Mouse (Mus musculus): Measurements from ENCODE around the gene Gm43518.

The Gm43518 gene

GRCm38 (mm10) chr5:123906976-123907630 is 20.1 kb upstream of the Gm43518 start, which contains the start of gene Denr:
Gene Denr (plus strand): TSS chr5:123907175.
- peak; percentile 99 for DNase-seq (ENCODE audit: low read depth, low spot score)
- Histone ChIP-seq H3K27me3 (ENCODE audit: control insufficient read depth, insufficient read depth, low read length, poor library complexity, severe bottlenecking) (no peaks in the 10 kb centered on the region), H3K36me3 (ENCODE audit: control insufficient read depth, insufficient read depth, low read length, poor library complexity, severe bottlenecking) (peaks cover 7% of the 10 kb centered on the region; the same call in 1 of the 2 replicates)

- Histone ChIP-seq H3K36me3 (ENCODE audit: control insufficient read depth, insufficient read depth, low read length, poor library complexity, severe bottlenecking) (peaks cover 7% of the 10 kb centered on the region; the same call in 1 of the 2 replicates), H3K27me3 (ENCODE audit: control insufficient read depth, insufficient read depth, low read length, poor library complexity, severe bottlenecking) (no peaks in the 10 kb centered on the region)
- no peak for DNase-seq (ENCODE audit: low read depth, low spot score)
Measured at GRCm38 (mm10) chr5:123907631-123907977, 19.6 kb upstream of the Gm43518 start.

- H3K27me3 ChIP-seq (ENCODE audit: control insufficient read depth, insufficient read depth, low read length, poor library complexity, severe bottlenecking), result no peaks in the 10 kb centered on the region
- H3K36me3 ChIP-seq (ENCODE audit: control insufficient read depth, insufficient read depth, low read length, poor library complexity, severe bottlenecking), result peaks cover 19% of the 10 kb centered on the region
- DNase-seq (ENCODE audit: low read depth, low spot score), result peak; percentile 52
Measured at GRCm38 (mm10) chr5:123914852-123915251, 12.4 kb upstream of the Gm43518 start.

- Histone ChIP-seq H3K36me3 (ENCODE audit: control insufficient read depth, insufficient read depth, low read length, poor library complexity, severe bottlenecking) (peaks cover 25% of the 10 kb centered on the region), H3K27me3 (ENCODE audit: control insufficient read depth, insufficient read depth, low read length, poor library complexity, severe bottlenecking) (no peaks in the 10 kb centered on the region)
Measured at GRCm38 (mm10) chr5:123922112-123922511, 5.1 kb upstream of the Gm43518 start.

GRCm38 (mm10) chr5:123930508-123930989 is 3.3 kb downstream of the Gm43518 start, which contains the start of gene Ccdc62:
Gene Ccdc62 (plus strand): TSS chr5:123930679.
- Histone ChIP-seq H3K36me3 (ENCODE audit: control insufficient read depth, insufficient read depth, low read length, poor library complexity, severe bottlenecking) (peaks cover 5% of the 10 kb centered on the region; the same call in 1 of the 2 replicates), H3K27me3 (ENCODE audit: control insufficient read depth, insufficient read depth, low read length, poor library complexity, severe bottlenecking) (no peaks in the 10 kb centered on the region)
- peak; percentile 98 for DNase-seq (ENCODE audit: low read depth, low spot score)

More at GRCm38 (mm10) chr5:123922112-123922511, 5.1 kb upstream of the Gm43518 start:
- DNase-seq (ENCODE audit: low read depth, low spot score), result peak; percentile 41

- peaks cover 5% of the 10 kb centered on the region; the same call in 1 of the 2 replicates for H3K36me3 ChIP-seq (ENCODE audit: control insufficient read depth, insufficient read depth, low read length, poor library complexity, severe bottlenecking)
- no peaks in the 10 kb centered on the region for H3K27me3 ChIP-seq (ENCODE audit: control insufficient read depth, insufficient read depth, low read length, poor library complexity, severe bottlenecking)
- no peak for DNase-seq (ENCODE audit: low read depth, low spot score)
Measured at GRCm38 (mm10) chr5:123931131-123931530, 3.9 kb downstream of the Gm43518 start.

- H3K27me3 ChIP-seq (ENCODE audit: control insufficient read depth, insufficient read depth, low read length, poor library complexity, severe bottlenecking), result no peaks in the 10 kb centered on the region
- peaks cover 4% of the 10 kb centered on the region; the same call in 1 of the 2 replicates for H3K36me3 ChIP-seq (ENCODE audit: control insufficient read depth, insufficient read depth, low read length, poor library complexity, severe bottlenecking)
- no peak for DNase-seq (ENCODE audit: low read depth, low spot score)
Measured at GRCm38 (mm10) chr5:123932927-123933326, 5.7 kb downstream of the Gm43518 start.

GRCm38 (mm10) chr5:123933556-123933955 is 6.3 kb downstream of the Gm43518 start:
- no peak for DNase-seq (ENCODE audit: low read depth, low spot score)
- Histone ChIP-seq H3K27me3 (ENCODE audit: control insufficient read depth, insufficient read depth, low read length, poor library complexity, severe bottlenecking) (no peaks in the 10 kb centered on the region), H3K36me3 (ENCODE audit: control insufficient read depth, insufficient read depth, low read length, poor library complexity, severe bottlenecking) (no peaks in the 10 kb centered on the region)

- Histone ChIP-seq H3K36me3 (ENCODE audit: control insufficient read depth, insufficient read depth, low read length, poor library complexity, severe bottlenecking) (no peaks in the 10 kb centered on the region), H3K27me3 (ENCODE audit: control insufficient read depth, insufficient read depth, low read length, poor library complexity, severe bottlenecking) (no peaks in the 10 kb centered on the region)
- DNase-seq (ENCODE audit: low read depth, low spot score), result peak; percentile 41
Measured at GRCm38 (mm10) chr5:123933957-123934591, 6.9 kb downstream of the Gm43518 start.

GRCm38 (mm10) chr5:123935931-123936330 is 8.7 kb downstream of the Gm43518 start:
- Histone ChIP-seq H3K36me3 (ENCODE audit: control insufficient read depth, insufficient read depth, low read length, poor library complexity, severe bottlenecking) (no peaks in the 10 kb centered on the region), H3K27me3 (ENCODE audit: control insufficient read depth, insufficient read depth, low read length, poor library complexity, severe bottlenecking) (no peaks in the 10 kb centered on the region)
- no peak for DNase-seq (ENCODE audit: low read depth, low spot score)

GRCm38 (mm10) chr5:123938479-123938878 is 11.3 kb downstream of the Gm43518 start:
- H3K27me3 ChIP-seq (ENCODE audit: control insufficient read depth, insufficient read depth, low read length, poor library complexity, severe bottlenecking), result no peaks in the 10 kb centered on the region
- peak; percentile 40 for DNase-seq (ENCODE audit: low read depth, low spot score)
- no peaks in the 10 kb centered on the region for H3K36me3 ChIP-seq (ENCODE audit: control insufficient read depth, insufficient read depth, low read length, poor library complexity, severe bottlenecking)

- H3K27me3 ChIP-seq (ENCODE audit: control insufficient read depth, insufficient read depth, low read length, poor library complexity, severe bottlenecking), result no peaks in the 10 kb centered on the region
- DNase-seq (ENCODE audit: low read depth, low spot score), result no peak
- H3K36me3 ChIP-seq (ENCODE audit: control insufficient read depth, insufficient read depth, low read length, poor library complexity, severe bottlenecking), result no peaks in the 10 kb centered on the region; the same call in 1 of the 2 replicates
Measured at GRCm38 (mm10) chr5:123946546-123946945, 19.3 kb downstream of the Gm43518 start.

- DNase-seq (ENCODE audit: low read depth, low spot score), result peak; percentile 86
- Histone ChIP-seq H3K27me3 (ENCODE audit: control insufficient read depth, insufficient read depth, low read length, poor library complexity, severe bottlenecking) (no peaks in the 10 kb centered on the region), H3K36me3 (ENCODE audit: control insufficient read depth, insufficient read depth, low read length, poor library complexity, severe bottlenecking) (no peaks in the 10 kb centered on the region; the same call in 1 of the 2 replicates)
Measured at GRCm38 (mm10) chr5:123947041-123947761, 20.0 kb downstream of the Gm43518 start.

- Histone ChIP-seq H3K36me3 (ENCODE audit: control insufficient read depth, insufficient read depth, low read length, poor library complexity, severe bottlenecking) (no peaks in the 10 kb centered on the region; the same call in 1 of the 2 replicates), H3K27me3 (ENCODE audit: control insufficient read depth, insufficient read depth, low read length, poor library complexity, severe bottlenecking) (no peaks in the 10 kb centered on the region)
- DNase-seq (ENCODE audit: low read depth, low spot score), result no peak
Measured at GRCm38 (mm10) chr5:123952365-123953045, 25.3 kb downstream of the Gm43518 start.
